Mouse (Mus musculus) adrenal gland, postnatal 36 days (tissue): ENCODE measurements around the gene Barhl1. TPM values are rescaled to one million over a fixed set of nuclear protein-coding genes. Genes with fewer than 3 reads are reported as not detected.

Experiments
- DNase-seq, 2 experiments: peaks; one replicate each; pipeline ENCODE4 v3.0.0; 2021; ENCODE audit warnings: mixed read lengths in 1 of 2
- long read RNA-seq, 2 experiments: library from polyadenylated mRNA; stranded (forward); transcript quantifications; one replicate each; pipeline ENCODE4 v2.0.0; 2021; ENCODE audit warnings: borderline sequencing depth in 2 of 2
- total RNA-seq, 2 experiments: library from RNA; stranded (reverse); gene quantifications; 2 replicates each; pipeline ENCODE4 v1.2.3; 2021

Gene Barhl1
- total RNA-seq, result not detected
- long read RNA-seq, experiment 1, result 0 reads
- long read RNA-seq, experiment 2, result 0 reads

DNA sequence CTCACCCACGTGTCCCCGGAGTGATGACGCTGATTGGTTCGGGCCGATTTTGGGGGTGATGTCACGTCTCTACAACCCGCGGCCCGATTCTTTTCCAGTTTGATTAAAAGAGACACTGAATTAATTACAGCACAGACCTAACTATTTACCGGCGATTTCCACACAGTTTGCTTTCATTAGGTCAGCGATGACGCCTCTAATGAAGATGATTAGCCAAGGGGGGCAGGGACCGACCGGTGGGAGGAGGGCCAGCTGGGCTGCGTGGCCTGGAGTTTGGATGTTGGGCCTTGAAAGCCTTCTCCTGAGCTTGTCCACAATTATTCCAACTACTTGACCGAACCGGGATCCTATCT lies at the start of gene Barhl1:
Gene Barhl1, minus strand, starts transcription at position 156 of the 353 bp plus-strand sequence.
- no peak for DNase-seq

DNA sequence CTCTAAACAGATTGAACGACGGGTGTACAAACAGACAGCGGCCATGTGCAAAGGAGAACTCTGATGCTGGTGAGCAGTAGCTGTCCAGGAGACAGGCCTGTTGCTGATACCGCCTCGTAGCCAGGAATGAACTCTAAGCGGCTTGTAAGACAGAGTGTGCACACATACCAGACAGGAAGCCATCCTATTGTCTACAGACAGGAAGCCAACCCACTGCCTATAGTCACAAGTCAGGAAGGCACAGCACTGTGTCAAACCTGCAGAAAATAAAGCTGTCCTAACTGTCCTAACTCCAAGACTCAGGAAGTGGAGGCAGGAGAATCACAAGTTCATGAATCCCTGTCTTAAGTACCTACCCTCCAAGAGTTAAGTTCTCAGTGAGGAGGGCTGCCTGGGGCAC lies 47.1 kb upstream of the Barhl1 start:
- no peak for DNase-seq

DNA sequence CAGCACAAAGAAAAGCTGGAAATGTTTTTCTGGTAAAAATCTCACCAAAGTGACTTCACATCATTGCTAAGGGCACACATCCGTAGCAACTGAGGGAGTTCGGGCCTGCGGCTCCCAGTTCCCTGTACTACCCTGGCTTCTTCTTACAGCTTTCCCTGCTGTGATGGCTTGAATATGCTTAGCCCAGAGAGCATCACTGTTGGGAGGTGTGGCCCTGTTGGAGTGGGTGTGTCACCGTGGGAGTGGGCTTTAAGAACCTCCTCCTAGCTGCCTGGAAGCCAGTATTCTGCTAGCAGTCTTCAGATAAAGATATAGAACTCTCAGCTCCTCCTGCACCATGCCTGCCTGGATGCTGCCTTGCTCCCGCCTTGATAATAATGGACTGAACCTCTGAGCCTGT lies 45.2 kb upstream of the Barhl1 start:
- no peak for DNase-seq

DNA sequence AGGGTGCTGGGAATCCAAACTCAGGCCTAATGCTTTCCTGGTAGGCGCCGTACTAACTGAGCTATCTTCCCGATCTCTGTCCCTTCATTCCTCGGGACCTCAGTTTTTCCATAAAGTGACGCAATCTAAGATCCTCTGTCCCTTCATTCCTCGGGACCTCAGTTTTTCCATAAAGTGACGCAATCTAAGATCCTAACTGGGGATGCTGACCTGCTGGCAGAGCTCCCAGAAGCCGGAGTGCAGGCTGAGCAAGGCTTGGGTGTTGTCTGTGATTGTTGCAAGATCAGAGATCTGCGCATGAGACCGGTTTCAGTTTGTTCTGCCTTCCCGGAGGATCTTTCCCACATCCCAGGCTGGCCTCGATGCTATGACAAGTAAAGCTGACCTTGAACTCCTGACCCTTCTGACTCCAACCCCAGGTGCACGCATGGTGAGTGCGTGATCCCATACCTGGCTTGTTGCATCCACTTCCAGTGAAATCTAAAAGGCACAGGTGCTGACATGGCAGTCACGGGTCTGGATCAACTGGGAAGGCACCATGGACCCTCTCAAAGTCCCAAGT lies 44.6 kb upstream of the Barhl1 start:
- peak in 1 of 2 experiments; percentile 16 for DNase-seq

DNA sequence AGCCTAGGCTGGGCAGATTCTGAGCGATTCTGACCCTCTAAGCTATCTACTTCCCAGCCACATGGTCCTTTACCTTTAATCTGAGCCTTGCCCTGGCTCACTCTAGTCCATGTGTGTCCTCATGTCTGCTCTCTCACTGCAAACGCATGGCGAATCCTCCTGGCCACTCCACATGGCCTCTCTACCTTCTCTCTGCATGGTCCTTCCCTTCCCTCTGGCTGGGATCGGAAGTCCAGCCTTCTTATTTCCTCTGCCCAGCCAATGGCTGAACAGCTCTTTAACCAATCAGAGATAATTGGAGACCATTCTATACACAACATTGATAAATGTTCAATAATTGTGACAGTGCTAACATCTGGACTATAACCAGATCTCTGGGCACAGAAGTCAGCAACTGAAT lies 40.4 kb upstream of the Barhl1 start:
- no peak for DNase-seq

DNA sequence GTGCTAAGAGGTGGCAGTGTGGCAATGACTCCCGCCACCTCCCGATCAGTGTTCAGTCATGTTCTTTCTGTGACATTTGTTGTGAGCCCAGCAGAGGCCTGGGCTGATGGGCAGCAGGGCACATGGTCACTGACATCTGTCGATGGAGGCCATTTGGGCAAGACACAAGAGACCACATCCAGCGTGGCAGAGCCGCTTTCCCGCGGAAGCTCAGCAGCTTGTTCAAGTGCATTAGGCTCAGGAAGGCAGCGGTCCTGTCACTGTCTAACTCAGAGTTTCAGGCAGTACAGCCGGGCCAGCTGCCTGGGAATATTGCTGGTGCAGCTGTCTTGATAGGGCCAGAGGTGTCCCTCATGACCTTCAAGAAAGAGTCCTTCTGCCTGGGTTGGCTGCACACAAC lies 38.1 kb upstream of the Barhl1 start:
- DNase-seq, result no peak

DNA sequence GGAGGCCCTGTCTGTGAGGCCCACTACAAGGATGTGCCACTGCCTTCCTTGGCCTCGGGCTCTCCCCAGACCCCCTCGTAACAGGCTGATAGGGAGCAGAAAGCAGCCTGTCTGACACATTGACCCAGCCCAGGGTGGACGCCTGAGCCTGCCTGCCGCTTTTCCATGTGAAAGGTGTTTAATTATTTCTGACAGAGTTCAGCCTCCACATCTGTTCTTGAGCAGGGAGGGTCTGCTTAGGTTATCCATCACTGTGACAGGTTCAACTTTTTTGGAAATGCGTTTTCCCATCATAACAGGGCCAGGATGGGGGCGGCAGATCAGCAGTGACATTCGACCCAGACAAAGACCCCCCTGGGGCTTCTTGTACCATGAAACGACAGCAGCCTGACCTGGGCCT lies 36.5 kb upstream of the Barhl1 start:
- DNase-seq, result no peak

DNA sequence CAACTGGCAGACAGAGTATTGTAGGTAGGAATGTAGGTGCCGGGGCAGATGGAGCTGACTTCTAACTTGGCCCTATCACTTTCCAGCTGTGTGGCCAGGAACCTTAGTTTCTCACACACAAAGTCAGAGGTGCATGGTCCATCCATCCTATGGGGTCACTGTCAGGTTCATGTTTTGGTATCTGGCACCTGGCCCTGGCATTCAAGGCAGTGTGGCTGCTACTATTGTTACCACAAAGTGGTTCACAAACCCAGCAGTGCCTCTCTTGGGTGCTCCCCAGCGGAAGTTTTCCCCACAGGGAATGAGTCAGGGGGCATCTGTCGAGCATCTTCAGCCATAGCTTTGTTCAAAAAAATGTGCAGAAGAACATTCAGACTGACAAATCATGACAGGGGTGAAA lies 29.8 kb upstream of the Barhl1 start:
- DNase-seq, result no peak

DNA sequence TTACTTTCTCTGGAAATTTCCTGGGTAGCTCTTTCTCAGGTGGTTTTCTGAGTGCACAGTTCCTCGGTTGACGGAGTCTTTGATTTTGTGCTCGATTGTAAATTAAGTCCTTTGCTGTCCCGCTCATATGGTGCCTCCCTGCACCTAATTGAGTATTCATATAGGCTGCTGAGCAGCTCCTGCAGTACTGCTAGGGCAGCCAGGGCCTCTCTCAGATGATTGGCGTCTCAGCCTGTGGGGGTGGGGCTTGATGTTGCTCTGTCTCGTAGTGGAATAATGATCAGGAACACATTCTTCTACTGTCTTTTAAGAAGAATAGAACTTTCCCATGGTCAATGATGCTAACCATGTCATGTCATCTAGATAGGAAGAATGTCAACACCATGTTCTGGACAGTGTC lies 28.9 kb upstream of the Barhl1 start:
- no peak for DNase-seq

DNA sequence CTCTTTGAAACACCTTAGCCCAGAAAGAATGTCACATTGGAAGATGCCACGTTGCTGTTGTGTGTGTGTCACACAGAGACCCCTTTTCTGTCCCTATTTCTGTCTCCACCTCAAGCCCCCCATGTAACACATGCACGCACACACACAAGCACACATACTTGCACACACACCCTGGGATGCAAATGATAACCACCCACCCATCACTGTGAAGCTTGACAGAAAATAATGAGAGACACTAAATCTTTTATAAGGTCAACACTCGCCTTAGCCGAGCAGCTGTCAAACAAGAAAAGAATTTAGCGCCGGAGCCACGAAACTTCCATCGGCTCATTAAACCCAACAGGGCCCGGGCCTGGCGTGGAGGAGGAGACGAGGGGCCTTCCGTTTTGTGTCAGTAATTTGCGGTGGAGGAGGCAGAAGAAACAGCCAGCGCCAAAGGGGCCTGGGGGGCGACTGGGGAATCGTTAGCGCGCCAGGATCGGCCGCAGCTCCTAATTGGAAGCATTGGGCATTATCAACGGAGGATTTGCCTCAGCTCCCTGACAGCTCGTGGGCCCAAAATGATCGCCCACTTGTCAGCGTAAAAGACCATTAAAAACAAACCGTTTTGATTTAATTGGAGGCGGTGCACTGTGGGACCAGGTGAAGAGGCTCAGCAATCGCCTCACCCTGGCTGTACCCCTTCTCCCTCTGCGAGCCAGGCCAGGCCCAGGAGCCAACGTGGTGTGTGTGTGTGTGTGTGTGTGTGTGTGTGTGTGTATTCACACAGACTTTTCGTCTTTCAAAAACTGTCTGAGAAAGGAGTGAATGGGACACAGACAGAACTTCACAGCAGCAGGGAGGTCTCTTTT lies 27.4 kb upstream of the Barhl1 start:
- no peak for DNase-seq

DNA sequence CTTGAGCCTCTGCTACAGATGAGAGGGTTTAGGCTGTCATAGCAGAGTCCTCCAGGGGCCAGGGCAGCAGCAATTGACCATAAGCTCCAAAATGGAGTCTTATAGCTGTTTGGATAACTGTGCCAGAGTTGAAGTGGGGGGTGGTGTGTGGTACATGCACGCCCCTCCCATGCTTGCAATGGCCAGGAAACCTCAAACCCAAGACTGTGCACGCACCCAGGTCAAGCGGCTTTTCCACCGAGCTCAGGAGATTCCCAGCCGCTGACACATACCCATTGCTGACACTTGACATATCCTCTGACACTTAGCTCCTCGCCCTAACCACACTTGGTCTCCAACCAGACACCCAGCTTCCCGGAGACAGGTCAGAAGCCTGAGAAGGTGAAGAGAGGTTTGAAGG lies 22.5 kb upstream of the Barhl1 start:
- no peak for DNase-seq

DNA sequence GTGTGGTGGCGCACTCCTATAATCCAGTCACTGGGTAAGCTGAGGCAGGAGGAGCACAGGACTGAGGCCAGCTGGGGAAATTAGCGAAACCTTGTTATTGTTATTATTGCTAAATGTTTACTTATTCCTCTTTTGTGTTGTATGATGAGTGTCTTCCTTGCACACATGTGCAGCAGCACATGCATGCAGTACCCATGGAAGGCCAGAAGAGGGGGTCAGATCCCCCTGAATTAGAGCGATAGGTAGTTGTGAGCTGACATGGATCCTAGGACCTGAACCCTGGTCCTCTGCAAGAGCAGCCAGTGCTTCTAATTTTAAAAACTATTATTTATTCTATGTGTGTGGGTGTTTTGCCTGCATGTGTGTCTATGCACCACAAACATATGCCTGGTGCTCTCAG lies 14.1 kb upstream of the Barhl1 start:
- no peak for DNase-seq

DNA sequence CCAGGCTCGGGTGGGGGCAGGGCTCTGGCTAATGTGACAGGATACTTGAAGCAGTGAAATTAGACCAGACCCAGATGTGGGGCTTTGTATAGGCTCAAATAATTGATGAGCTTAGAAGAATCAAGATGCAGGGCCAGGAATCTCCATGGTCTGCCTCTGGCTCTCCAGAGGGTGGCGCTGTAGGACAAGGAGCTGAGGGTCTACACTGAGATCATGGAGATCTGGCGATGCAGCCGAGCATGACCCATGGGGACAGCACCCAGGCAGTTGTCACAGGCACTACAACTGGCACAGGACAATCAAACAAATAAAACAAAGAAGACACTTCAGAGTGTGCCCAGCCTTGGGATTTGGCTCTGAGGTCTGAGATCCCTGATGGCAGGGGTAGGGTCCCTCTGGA lies 7.4 kb upstream of the Barhl1 start:
- DNase-seq, result peak; percentile 84 to 87

DNA sequence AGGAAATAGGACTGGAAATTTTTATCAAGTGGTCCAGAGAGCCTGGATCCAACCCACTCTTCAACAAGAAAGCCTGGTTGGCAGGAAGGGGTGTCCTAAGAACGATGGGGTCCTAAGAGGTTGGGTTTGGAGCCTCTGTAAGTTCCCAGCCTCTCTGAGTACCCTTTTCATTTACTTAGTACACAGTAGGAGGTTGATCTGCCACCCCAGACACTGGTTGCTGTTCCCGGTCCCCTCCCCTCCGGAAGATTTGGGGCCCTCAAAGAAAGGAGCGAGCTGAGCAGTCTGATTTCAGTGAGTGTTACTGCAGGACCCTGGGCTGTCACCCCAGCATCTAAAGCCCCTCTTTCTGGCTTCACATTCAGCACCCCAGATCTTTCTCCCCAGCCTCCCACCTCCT lies 2.5 kb upstream of the Barhl1 start:
- DNase-seq, result no peak

DNA sequence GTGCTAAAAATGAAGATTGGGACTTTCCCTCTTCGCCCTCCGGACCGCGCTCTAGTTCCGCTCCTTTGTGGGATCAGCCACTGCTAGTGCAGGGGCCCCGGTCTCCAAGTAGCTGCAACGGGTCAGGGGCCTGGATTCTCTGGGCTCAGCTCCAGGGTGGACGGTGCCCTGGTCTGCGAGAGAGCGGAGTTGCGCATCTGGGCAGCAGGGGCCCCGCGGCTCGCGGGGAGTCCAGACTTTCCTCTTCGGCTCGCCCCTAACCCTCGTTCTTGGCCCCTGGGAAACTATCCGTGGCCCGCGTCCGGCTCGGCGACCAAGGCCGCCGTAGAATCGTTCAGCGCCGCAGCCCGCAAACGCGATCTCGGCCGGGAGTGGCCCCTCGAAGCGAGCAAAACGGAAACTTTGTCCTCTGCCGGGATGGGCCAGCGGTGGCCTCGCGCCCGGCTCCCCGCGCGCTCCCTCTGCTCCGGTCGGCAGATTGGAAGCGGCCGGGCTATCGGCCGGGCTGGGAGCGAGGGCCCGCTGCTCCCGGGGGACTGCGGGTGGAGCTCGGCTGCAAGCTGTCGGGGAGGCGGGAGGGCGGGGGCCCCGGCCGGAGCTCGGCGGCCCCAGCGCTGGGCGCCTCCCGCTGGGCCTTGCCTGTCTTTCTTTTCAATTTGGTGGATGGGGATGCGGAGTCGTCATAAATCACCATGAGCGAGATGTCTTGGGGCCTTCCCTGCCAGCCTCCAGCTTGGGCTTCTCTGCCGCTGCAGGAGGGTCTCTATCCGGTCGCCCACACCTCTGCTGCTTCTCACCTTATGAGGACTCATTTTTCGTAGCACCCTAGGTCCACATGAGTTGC lies 1.3 kb upstream of the Barhl1 start:
- no peak for DNase-seq

DNA sequence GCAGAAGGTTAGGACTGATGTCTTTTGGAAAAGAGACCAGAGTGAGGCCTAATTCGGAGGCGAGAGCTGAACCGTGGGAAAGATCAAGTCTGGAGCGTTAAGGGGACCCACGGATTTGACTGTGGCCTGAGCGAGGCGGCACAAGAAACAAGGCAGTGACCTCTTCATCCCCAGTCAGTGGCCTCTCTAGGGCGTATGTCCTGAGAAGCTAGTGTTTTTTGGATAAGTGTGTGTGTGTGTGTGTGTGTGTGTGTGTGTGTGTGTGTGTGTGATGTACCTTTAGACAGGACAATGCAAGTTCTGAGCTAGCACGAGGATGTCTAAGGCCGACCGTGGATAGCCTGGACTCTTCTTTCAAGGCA lies 669 bp upstream of the Barhl1 start:
- DNase-seq, result no peak

DNA sequence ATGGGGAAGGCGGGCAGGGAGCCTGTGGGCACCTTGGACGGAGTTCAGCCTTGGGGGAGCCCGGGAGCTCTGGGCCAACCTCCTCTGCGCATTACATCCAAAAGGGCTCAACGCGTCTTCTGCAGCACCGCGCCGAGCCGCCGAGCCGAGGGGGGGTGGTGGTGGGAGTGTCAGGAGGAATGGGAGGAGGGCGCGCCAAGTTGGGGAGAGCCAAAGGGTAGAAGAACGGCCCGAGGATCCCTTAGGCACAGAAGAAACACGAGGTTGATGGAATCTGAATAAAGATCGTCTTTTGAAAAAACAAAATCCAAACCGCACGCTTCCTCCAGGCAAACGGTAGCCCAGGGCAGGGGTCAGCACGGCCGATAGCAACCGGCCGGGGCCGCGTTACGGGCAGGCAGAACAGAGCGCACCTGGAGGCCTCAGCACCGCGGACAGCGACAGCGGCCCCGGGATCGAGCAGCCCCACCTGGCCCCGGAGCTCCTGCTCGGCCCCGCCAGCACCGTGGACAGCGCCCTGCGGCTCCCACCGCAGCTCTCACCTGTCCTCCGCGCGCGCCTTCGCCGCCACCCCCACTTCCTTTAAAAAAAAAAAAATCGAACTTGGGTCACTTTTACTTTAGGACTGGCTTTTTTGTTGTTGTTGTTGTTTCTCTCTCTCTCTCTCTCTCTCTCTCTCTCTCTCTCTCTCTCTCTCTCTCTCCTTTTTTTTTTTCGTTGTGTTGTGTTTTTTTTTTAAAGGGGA lies 528 bp downstream of the Barhl1 start:
- peak; percentile 73 to 86 for DNase-seq

DNA sequence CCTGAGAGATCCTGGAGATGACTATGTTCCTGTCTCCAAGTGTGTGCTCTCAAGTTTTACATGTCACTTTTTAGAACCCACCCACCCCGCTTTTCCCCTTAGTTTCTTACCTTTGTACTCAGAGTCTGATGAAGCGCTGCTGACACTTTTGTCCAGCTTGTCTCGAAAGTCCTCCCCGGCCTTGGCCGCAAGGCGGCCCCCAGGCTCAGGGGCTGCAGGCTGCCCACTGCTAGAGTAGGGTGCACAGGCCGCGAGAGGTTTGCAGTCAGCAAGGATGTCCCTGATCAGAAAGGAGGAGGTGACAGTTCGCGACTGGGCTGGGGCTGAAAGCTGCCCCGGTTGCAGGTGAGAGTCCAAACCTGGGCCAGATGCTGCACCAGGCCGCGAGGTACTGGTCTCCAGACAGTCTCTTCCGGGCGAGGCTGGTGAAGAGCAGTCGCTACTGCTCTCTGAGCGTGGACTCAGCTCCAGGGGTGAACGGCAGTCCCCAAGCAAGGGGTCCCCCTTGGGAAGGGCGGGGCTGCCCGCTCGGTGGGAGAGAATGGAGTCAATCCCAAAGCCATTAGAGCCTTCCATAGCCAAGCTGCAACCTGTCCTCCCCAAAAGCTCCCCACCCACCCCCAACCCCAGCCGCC lies 1.2 kb downstream of the Barhl1 start:
- DNase-seq, result no peak

DNA sequence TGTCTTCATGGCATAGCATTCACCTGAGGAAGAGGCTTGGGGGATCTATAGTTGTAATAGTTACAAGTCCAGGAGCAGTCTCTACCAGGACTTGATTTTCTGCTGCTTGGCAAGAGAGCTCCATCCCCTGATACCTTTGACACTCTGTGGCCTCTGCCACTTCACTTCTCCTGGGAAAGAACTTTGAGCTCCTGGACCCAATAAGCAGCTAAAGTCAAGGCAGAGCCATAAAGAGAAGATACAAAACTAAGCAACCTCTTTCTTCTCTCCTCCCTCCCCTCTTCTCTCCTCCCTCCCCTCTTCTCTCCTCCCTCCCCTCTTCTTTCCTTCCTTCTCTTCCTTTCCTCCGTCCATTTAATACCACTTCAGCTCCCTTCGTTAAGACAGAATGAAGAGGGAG lies 2.3 kb downstream of the Barhl1 start:
- DNase-seq, result no peak

DNA sequence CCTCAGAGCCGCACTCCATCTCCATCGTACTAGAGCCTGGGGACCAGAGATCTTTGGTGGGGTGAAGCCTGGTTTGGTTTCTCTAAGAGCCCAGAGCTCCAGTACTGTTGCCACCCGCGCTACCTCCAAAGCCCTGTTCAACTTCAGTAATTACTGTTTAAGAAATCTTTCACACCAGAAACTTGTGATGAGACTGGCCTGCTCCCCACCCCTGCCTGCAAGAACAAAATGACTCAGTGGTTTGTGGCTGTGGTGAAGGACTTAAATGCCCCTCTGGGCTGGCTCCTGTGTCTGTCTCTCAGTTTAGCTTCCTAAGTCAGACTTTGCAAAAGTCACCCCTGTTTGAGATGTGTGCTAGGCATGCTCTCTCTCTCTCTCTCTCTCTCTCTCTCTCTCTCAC lies 3.5 kb downstream of the Barhl1 start:
- no peak for DNase-seq

DNA sequence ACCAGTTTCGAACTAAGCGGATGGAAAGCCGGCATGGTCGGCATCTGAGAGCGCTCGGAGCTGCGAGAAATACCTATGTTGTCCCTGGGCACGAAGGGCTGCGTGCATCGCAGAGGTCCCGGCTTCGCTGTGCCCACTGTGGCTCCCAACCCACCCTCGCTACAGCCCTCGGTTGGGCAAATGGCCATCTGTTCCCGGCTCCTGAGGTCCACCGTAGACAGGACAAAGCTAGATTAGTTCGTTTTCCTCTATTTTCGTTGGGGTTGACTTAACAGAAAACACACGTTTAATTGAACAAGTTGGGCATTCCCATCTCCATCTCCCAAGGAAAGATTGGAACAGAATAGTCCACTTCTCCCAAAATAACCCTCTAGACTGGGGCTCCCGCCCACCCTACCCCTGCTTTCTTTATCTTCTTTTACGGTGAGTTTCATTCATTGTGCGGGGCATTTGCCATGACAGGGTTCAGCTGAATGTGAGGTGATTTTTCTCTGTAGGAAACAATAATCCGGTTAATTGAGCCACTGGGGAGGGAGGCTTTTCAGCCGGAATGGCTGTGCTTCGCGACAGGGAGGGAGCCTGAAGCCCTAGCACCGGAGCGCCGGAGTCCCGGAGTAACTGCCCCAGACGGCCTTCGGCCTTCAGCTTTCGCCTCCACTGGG lies 4.3 kb downstream of the Barhl1 start:
- DNase-seq, result no peak
